Mouse (Mus musculus) hindbrain, embryonic 12.5 days (tissue): ENCODE measurements around the gene Hsf2bp. TPM values are rescaled to one million over a fixed set of nuclear protein-coding genes. Genes with fewer than 3 reads are reported as not detected.

Experiments used
- polyA plus RNA-seq: library from polyadenylated mRNA; unstranded; fragments of >200 nt; fragmentation: Nextera tagmentation; extraction: Ambion mirVana; gene quantifications from 2 replicates; pipeline ENCODE4 v1.2.1, GENCODE M21; 2016

Gene Hsf2bp
- polyA plus RNA-seq, 1 experiment from 2014 or later, result 0.56 TPM

Other genes starting within 250 kb of the Hsf2bp start
- gene Sik1, start 180.5 kb downstream of the Hsf2bp start, polyA plus RNA-seq, result 16.5 and 18.9 TPM in 2 replicates
- 44.7 and 45.4 TPM in 2 replicates for gene Rrp1b, start 249 bp downstream of the Hsf2bp start, polyA plus RNA-seq
- 23.6 TPM in 2 replicates for gene Notch3, start 130.5 kb upstream of the Hsf2bp start, polyA plus RNA-seq
- 0.08 TPM in 1 of 2 replicates, not detected in the other for gene Ephx3, start 153.2 kb upstream of the Hsf2bp start, polyA plus RNA-seq
- 108 and 112 TPM in 2 replicates for gene Brd4, start 248.4 kb upstream of the Hsf2bp start, polyA plus RNA-seq